Mouse (Mus musculus): ENCODE results near the gene Bmp4.

DNA sequence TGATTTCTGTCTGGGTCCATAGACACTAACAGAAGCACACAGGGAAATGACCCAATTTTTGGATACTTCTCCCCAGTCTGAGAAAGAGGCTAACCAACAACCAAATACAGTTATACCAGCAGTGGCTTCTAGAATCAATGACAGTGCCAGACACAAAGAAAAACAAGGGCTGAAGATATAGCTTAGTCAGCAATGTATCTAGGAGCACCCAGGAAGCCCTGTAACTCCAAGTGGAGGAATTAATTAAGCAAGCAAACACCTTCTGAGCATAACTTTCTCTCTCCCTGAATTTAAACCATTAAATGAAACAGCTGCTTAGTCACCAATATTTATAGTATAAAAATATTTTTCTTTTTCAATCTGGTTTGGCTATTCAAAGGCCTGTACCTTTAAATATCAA, 45.7 kb downstream of the Bmp4 start:
- no peak for TF ChIP-seq CTCF (IDR thresholded peaks at IDR 0.05; ENCODE audit: low read depth)
- no peak for TF ChIP-seq EP300 (optimal IDR thresholded peaks at IDR 0.05)
